Mouse (Mus musculus): ENCODE results near the gene Elf2. TPM values are rescaled to one million over a fixed set of nuclear protein-coding genes. Genes with fewer than 3 reads are reported as not detected.

Elf2 gene
- total and polyA plus RNA-seq, 3 experiments: 25.6 to 56.9 (median 55.7) TPM

DNA sequence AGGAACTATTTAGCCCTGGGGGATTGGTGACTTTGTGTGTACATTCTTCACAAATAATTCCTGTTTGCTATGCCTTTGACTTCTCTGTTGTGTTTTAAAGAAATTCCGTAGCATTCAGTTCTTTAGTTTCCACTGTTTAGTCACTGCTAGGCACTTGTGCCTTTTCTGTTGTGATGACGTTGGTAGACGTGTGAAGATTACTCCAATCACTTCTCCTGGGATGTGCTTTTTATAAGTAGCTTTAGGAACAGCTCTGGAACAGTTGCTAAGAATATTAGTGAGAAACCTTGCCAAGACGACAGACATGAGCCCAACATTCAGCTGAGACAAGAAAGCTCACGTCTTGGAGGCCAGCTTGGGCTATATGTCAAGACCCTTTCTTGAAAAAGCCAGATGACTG is 89.4 kb downstream of the Elf2 start:
- Histone ChIP-seq H3K4me1 (ENCODE audit: control insufficient read depth, insufficient read depth, low read length) (no peaks in the 10 kb centered on the region), H3K27me3 (ENCODE audit: control insufficient read depth, insufficient read depth, low read length) (no peaks in the 10 kb centered on the region), H3K36me3 (ENCODE audit: control insufficient read depth, insufficient read depth, low read length) (peaks cover 9% of the 10 kb centered on the region), H3K79me2 (replicated peaks; ENCODE audit: control insufficient read depth, insufficient read depth, low read length) (no peaks in the 10 kb centered on the region; the same call in none of the 2 replicates), H3K9ac (ENCODE audit: low read depth, low read length) (no peak overlapping the region), H3K27ac (no peak overlapping the region), H3K4me3 (no peak overlapping the region)
- 42% methylated on average over 5 of the region's 5 CpGs for WGBS
- peak in 1 of 2 experiments; percentile 7 for DNase-seq
- intact Hi-C loops (cut with DNase I): no loop called here
- TF ChIP-seq POLR2A (IDR thresholded peaks at IDR 0.05; ENCODE audit: insufficient read depth, low read depth, low read length) (no peak), EP300 (IDR thresholded peaks at IDR 0.05; ENCODE audit: insufficient read depth, low read depth, low read length) (no peak), CTCF (IDR thresholded peaks at IDR 0.05) (no peak)

DNA sequence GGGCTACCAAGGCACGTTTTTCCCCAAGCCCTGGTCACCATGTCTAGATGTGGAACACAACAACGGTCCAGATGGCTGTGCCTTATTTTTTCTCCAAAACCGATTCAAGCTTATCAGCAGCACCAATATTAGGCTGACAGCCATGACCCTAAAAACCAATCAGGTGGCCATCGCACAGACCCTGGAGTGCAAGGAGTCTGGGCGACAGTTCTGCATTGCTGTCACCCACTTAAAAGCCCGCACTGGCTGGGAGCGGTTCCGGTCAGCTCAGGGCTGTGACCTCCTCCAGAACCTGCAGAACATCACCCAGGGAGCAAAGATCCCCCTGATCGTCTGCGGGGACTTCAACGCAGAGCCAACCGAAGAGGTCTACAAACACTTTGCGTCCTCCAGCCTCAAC is 90.6 kb downstream of the Elf2 start:
- Histone ChIP-seq H3K27me3 (ENCODE audit: control insufficient read depth, insufficient read depth, low read length) (no peaks in the 10 kb centered on the region), H3K27ac (no peak overlapping the region), H3K4me3 (no peak overlapping the region), H3K9ac (ENCODE audit: low read depth, low read length) (no peak overlapping the region), H3K79me2 (replicated peaks; ENCODE audit: control insufficient read depth, insufficient read depth, low read length) (peaks cover 2% of the 10 kb centered on the region), H3K4me1 (ENCODE audit: control insufficient read depth, insufficient read depth, low read length) (no peaks in the 10 kb centered on the region), H3K36me3 (ENCODE audit: control insufficient read depth, insufficient read depth, low read length) (peaks cover 4% of the 10 kb centered on the region; the same call in 1 of the 2 replicates)
- TF ChIP-seq CTCF (IDR thresholded peaks at IDR 0.05) (no peak), EP300 (IDR thresholded peaks at IDR 0.05; ENCODE audit: insufficient read depth, low read depth, low read length) (no peak)
- intact Hi-C loops (cut with DNase I): no loop called here
- peak in 1 of 2 experiments; percentile 18 for DNase-seq
- 89% methylated on average over 13 of the region's 13 CpGs for WGBS

DNA sequence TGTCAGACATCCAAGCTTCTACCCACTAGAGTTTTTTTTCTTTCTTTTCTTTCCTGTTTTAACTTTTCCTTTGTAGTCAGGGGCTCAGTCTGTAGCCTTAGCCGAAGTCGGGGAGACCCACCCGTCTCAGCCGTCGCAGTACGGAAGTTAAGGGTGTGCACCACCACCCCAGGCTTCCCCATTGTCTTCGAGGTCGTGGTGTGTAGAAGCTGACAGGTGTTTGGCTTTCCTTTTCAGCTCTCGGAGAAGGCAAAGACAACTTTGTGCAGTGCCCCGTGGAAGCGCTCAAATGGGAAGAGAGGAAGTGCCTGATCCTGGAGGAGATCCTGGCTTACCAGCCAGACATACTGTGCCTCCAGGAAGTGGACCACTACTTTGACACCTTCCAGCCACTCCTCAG is 91.0 kb downstream of the Elf2 start:
- intact Hi-C loops (cut with DNase I): no loop called here
- no peaks in the 10 kb centered on the region for H3K27me3 ChIP-seq (ENCODE audit: control insufficient read depth, insufficient read depth, low read length)
- no peak overlapping the region for H3K27ac ChIP-seq
- H3K4me1 ChIP-seq (ENCODE audit: control insufficient read depth, insufficient read depth, low read length): no peaks in the 10 kb centered on the region
- H3K79me2 ChIP-seq (replicated peaks; ENCODE audit: control insufficient read depth, insufficient read depth, low read length): peaks cover 2% of the 10 kb centered on the region
- H3K36me3 ChIP-seq (ENCODE audit: control insufficient read depth, insufficient read depth, low read length): peaks cover 4% of the 10 kb centered on the region; the same call in 1 of the 2 replicates
- TF ChIP-seq CTCF (IDR thresholded peaks at IDR 0.05) (no peak), EP300 (IDR thresholded peaks at IDR 0.05; ENCODE audit: insufficient read depth, low read depth, low read length) (no peak), POLR2A (IDR thresholded peaks at IDR 0.05; ENCODE audit: insufficient read depth, low read depth, low read length) (no peak)
- peak in 1 of 2 experiments; percentile 11 for DNase-seq
- 54% methylated on average over 11 of the region's 11 CpGs for WGBS
- H3K4me3 ChIP-seq: no peak overlapping the region
- H3K9ac ChIP-seq (ENCODE audit: low read depth, low read length): no peak overlapping the region

DNA sequence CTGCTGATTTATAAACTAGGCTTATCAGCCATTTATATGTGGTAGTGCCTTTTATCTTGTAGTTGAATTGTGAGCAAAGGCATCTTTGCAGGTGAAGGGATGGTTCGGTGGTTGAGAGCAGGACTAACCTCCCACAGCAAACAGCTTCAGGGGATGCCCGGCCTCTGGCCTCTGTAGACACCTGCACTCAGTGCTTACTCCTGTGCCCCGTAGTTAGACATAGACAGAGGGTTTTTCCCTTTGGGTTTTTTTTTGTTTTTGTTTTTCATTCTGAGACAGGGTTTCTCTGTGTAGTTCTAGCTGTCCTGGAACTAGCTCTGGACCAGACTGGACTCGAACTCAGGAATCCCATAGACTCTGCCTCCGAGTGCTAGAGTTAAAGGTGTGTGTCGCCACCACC is 91.9 kb downstream of the Elf2 start:
- peaks cover 4% of the 10 kb centered on the region; the same call in 1 of the 2 replicates for H3K36me3 ChIP-seq (ENCODE audit: control insufficient read depth, insufficient read depth, low read length)
- no peak for DNase-seq
- no peak overlapping the region for H3K9ac ChIP-seq (ENCODE audit: low read depth, low read length)
- TF ChIP-seq EP300 (IDR thresholded peaks at IDR 0.05; ENCODE audit: insufficient read depth, low read depth, low read length): no peak
- TF ChIP-seq POLR2A (IDR thresholded peaks at IDR 0.05; ENCODE audit: insufficient read depth, low read depth, low read length): no peak
- no peak for TF ChIP-seq CTCF (IDR thresholded peaks at IDR 0.05)
- H3K27me3 ChIP-seq (ENCODE audit: control insufficient read depth, insufficient read depth, low read length): no peaks in the 10 kb centered on the region
- no peaks in the 10 kb centered on the region for H3K4me1 ChIP-seq (ENCODE audit: control insufficient read depth, insufficient read depth, low read length)
- H3K27ac ChIP-seq: no peak overlapping the region
- 92% methylated on average over 6 of the region's 6 CpGs for WGBS
- intact Hi-C loops (cut with DNase I): no loop called here
- H3K79me2 ChIP-seq (replicated peaks; ENCODE audit: control insufficient read depth, insufficient read depth, low read length): peaks cover 2% of the 10 kb centered on the region
- H3K4me3 ChIP-seq: no peak overlapping the region

DNA sequence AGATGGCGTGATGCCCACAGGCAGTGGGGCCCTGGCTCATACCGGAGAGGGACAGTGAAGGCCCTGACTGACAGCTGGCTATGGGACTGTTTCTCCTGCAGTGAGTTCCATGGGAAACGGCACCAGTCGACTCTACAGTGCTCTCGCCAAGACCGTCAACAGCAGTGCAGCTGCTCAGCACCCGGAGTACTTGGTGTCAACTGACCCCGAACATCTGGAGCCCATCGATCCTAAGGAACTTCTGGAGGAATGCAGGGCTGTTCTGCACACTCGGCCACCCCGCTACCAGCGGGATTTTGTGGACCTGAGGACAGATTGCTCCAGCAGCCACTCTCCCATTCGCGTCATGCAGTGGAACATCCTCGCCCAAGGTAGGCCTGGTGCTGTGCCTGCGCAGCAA is 92.8 kb downstream of the Elf2 start:
- DNase-seq: peak in 1 of 2 experiments; percentile 37
- Histone ChIP-seq H3K79me2 (replicated peaks; ENCODE audit: control insufficient read depth, insufficient read depth, low read length) (peaks cover 2% of the 10 kb centered on the region), H3K27me3 (ENCODE audit: control insufficient read depth, insufficient read depth, low read length) (no peaks in the 10 kb centered on the region), H3K27ac (no peak overlapping the region), H3K4me1 (ENCODE audit: control insufficient read depth, insufficient read depth, low read length) (no peaks in the 10 kb centered on the region), H3K9ac (ENCODE audit: low read depth, low read length) (no peak overlapping the region), H3K4me3 (no peak overlapping the region), H3K36me3 (ENCODE audit: control insufficient read depth, insufficient read depth, low read length) (peaks cover 4% of the 10 kb centered on the region; the same call in 1 of the 2 replicates)
- WGBS: 72% methylated on average over 16 of the region's 16 CpGs
- TF ChIP-seq CTCF (IDR thresholded peaks at IDR 0.05): no peak
- intact Hi-C loops (cut with DNase I): no loop called here

DNA sequence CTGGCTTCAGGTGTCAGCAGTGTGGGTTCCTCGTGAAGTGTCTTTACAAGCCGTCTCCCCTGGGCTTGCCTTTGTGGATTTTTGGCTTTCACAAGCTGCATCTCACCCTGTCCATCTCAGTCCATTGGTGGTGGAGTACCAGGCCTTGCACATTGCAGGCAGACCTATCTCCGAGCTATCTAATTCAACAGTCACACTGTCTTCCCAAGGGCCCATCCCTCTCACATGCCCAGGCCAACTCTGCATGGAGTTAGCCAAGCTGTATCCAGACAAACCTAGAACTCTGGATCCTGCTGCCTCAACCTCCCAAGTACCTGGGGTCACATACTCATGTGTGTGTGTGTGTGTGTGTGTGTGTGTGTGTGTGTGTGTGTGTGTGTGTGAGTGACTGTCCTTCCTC is 100.9 kb downstream of the Elf2 start:
- intact Hi-C loops (cut with DNase I): no loop called here
- 87% methylated on average over 3 of the region's 3 CpGs for WGBS

More for the DNA sequence above, 100.9 kb downstream of the Elf2 start:
- peaks cover 3% of the 10 kb centered on the region; the same call in 1 of the 2 replicates for H3K36me3 ChIP-seq (ENCODE audit: control insufficient read depth, insufficient read depth, low read length)
- H3K4me3 ChIP-seq: no peak overlapping the region
- H3K9ac ChIP-seq (ENCODE audit: low read depth, low read length): no peak overlapping the region
- H3K79me2 ChIP-seq (replicated peaks; ENCODE audit: control insufficient read depth, insufficient read depth, low read length): peaks cover 8% of the 10 kb centered on the region
- no peak overlapping the region for H3K27ac ChIP-seq
- TF ChIP-seq EP300 (IDR thresholded peaks at IDR 0.05; ENCODE audit: insufficient read depth, low read depth, low read length): no peak
- no peak for TF ChIP-seq POLR2A (IDR thresholded peaks at IDR 0.05; ENCODE audit: insufficient read depth, low read depth, low read length)
- peaks cover 5% of the 10 kb centered on the region for H3K4me1 ChIP-seq (ENCODE audit: control insufficient read depth, insufficient read depth, low read length)
- no peak for DNase-seq
- no peaks in the 10 kb centered on the region for H3K27me3 ChIP-seq (ENCODE audit: control insufficient read depth, insufficient read depth, low read length)

Measured in heart, adult 2 months (tissue).